Mouse (Mus musculus) liver, postnatal 0 days (tissue): ENCODE data around the gene Synj1.

Experiments used
- CTCF ChIP-seq: sonication (generic); IDR thresholded peaks from 2 replicates; pipeline ENCODE4 v1.5.1; 2016; ENCODE audit warnings: antibody characterized with exemption, low read depth
- EP300 ChIP-seq: IDR thresholded peaks from 2 replicates; pipeline ENCODE4 v1.6.1; 2016; ENCODE audit warnings: antibody characterized with exemption, low read depth, mild to moderate bottlenecking

DNA sequence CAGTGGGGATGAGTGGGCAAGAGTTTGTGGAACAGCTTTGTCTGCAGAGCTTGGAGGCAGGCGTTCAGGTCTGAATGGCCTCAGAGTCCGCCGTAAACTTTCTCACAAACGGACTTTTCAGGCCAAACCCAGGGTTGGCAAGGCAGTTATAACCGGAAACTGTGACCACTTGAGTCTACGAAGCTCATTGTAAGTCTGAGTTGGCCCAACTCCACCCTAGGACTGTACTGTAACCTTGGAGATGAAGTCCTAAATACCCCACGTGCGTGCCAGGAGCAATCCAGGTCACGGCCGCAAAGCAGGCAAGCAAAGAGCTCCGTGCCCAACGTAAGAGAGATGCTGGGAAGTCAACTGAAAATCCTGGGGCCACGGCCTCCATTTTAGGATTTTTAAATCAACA lies 99.3 kb downstream of the Synj1 start:
- TF ChIP-seq CTCF (no peak), EP300 (no peak)
